8 mouse cellular contexts compared by ENCODE assay signal in genomic region chr3:101506179-101506578, GRCm38 (mm10).
A peak's percentile ranks its signal among the peaks of the same experiment; 100 is the strongest.
DNase-seq lines count a peak whose midpoint lies in the region; ATAC-seq and TF ChIP-seq lines count a peak whose summit lies in the region.

No protein-coding gene starts in this region.

- no peaks in the 10 kb centered on the region for H3K27me3 ChIP-seq in ES-Bruce4 (ENCODE audit: control insufficient read depth, insufficient read depth, low read length, poor library complexity, severe bottlenecking)
- H3K27me3 ChIP-seq in forebrain, embryonic 12.5 days, result peaks cover 6% of the 10 kb centered on the region; the same call in 1 of the 2 replicates
- H3K27me3 ChIP-seq in heart, embryonic 16.5 days (ENCODE audit: control insufficient read depth, insufficient read depth, low read length), result no peaks in the 10 kb centered on the region
- 0 out of 2 replicates have a peak, but pooled peaks cover 3% of the 10 kb centered on the region for H3K27me3 ChIP-seq in liver, embryonic 13.5 days
- H3K27me3 ChIP-seq in neural tube, embryonic 12.5 days (replicated peaks), result no peaks in the 10 kb centered on the region
- H3K27me3 ChIP-seq in stomach, postnatal 0 days (ENCODE audit: control insufficient read depth, insufficient read depth, low read length), result no peaks in the 10 kb centered on the region

- TF ChIP-seq EP300 in ES-Bruce4 (IDR thresholded peaks at IDR 0.05; ENCODE audit: insufficient read depth, low read depth, low read length), result peak; percentile 82
- TF ChIP-seq EP300 in stomach, postnatal 0 days (optimal IDR thresholded peaks at IDR 0.05), result no peak

- H3K4me3 ChIP-seq in ES-Bruce4 (ENCODE audit: low read depth, low read length), result no peak overlapping the region
- H3K4me3 ChIP-seq in forebrain, embryonic 12.5 days (replicated peaks), result no peak overlapping the region
- H3K4me3 ChIP-seq in heart, embryonic 16.5 days (ENCODE audit: low read length), result no peak overlapping the region
- H3K4me3 ChIP-seq in liver, embryonic 13.5 days (replicated peaks), result no peak overlapping the region
- H3K4me3 ChIP-seq in neural tube, embryonic 12.5 days, result no peak overlapping the region
- H3K4me3 ChIP-seq in stomach, postnatal 0 days (ENCODE audit: low read depth, low read length), result no peak overlapping the region

- TF ChIP-seq POLR2A in ES-Bruce4 (IDR thresholded peaks at IDR 0.05; ENCODE audit: insufficient read depth, low read length), result no peak

- no peaks in the 10 kb centered on the region for H3K4me1 ChIP-seq in ES-Bruce4 (ENCODE audit: control insufficient read depth, insufficient read depth, low read length)
- H3K4me1 ChIP-seq in forebrain, embryonic 12.5 days, result peaks cover 14% of the 10 kb centered on the region
- peaks cover 31% of the 10 kb centered on the region for H3K4me1 ChIP-seq in heart, embryonic 16.5 days (ENCODE audit: control insufficient read depth, insufficient read depth, low read length)
- peaks cover 15% of the 10 kb centered on the region for H3K4me1 ChIP-seq in liver, embryonic 13.5 days (replicated peaks)
- peaks cover 9% of the 10 kb centered on the region for H3K4me1 ChIP-seq in neural tube, embryonic 12.5 days
- H3K4me1 ChIP-seq in stomach, postnatal 0 days (replicated peaks; ENCODE audit: control insufficient read depth, insufficient read depth), result 0 out of 2 replicates have a peak, but pooled peaks cover 3% of the 10 kb centered on the region

- no peak overlapping the region for H3K27ac ChIP-seq in ES-Bruce4 (ENCODE audit: insufficient read depth, low read length)
- H3K27ac ChIP-seq in forebrain, embryonic 12.5 days, result 0 out of 2 replicates have a peak overlapping the region, but pooled peaks have one; percentile 31
- H3K27ac ChIP-seq in heart, embryonic 16.5 days (ENCODE audit: low read length), result peak overlapping the region; percentile 90
- H3K27ac ChIP-seq in liver, embryonic 13.5 days, result no peak overlapping the region
- H3K27ac ChIP-seq in neural tube, embryonic 12.5 days, result no peak overlapping the region
- H3K27ac ChIP-seq in stomach, postnatal 0 days (replicated peaks), result no peak overlapping the region

- DNase-seq in c-Kit-positive CD71-positive TER-119-positive erythroid progenitor cells, embryonic 14.5 days (ENCODE audit: low spot score), result peak; percentile 39
- peak; percentile 96 to 97 for DNase-seq in kidney, postnatal 25 days
- DNase-seq in liver, embryonic 13.5 days, result peak; percentile 46
- DNase-seq in stomach, postnatal 0 days (ENCODE audit: low spot score), result peak; percentile 91

- H3K9ac ChIP-seq in ES-Bruce4 (ENCODE audit: low read depth, poor library complexity, severe bottlenecking), result no peak overlapping the region
- H3K9ac ChIP-seq in forebrain, embryonic 12.5 days, result no peak overlapping the region
- peak overlapping the region; percentile 66; the same call in 1 of the 2 replicates for H3K9ac ChIP-seq in heart, embryonic 16.5 days (ENCODE audit: low read length)
- no peak overlapping the region for H3K9ac ChIP-seq in liver, embryonic 13.5 days
- no peak overlapping the region for H3K9ac ChIP-seq in neural tube, embryonic 12.5 days
- no peak overlapping the region for H3K9ac ChIP-seq in stomach, postnatal 0 days (ENCODE audit: low read length)

- no peak overlapping the region for H3K4me2 ChIP-seq in forebrain, embryonic 12.5 days
- peak overlapping the region; percentile 36; the same call in 1 of the 2 replicates for H3K4me2 ChIP-seq in heart, embryonic 16.5 days (ENCODE audit: low read depth, low read length)
- no peak overlapping the region for H3K4me2 ChIP-seq in liver, embryonic 13.5 days
- H3K4me2 ChIP-seq in neural tube, embryonic 12.5 days (replicated peaks), result no peak overlapping the region
- no peak overlapping the region for H3K4me2 ChIP-seq in stomach, postnatal 0 days (replicated peaks; ENCODE audit: low read depth)

- WGBS in forebrain, embryonic 12.5 days, result 12% methylated on average over 5 of the region's 5 CpGs
- 14% methylated on average over 5 of the region's 5 CpGs for WGBS in heart, embryonic 16.5 days
- 40% methylated on average over 5 of the region's 5 CpGs for WGBS in liver, embryonic 13.5 days (ENCODE audit: insufficient replicate concordance)
- WGBS in neural tube, embryonic 12.5 days, result 26% methylated on average over 5 of the region's 5 CpGs
- WGBS in stomach, postnatal 0 days, result 32% methylated on average over 5 of the region's 5 CpGs

- peaks cover 9% of the 10 kb centered on the region for H3K9me3 ChIP-seq in ES-Bruce4 (replicated peaks; ENCODE audit: control insufficient read depth, insufficient read depth, low read length, poor library complexity, severe bottlenecking)
- H3K9me3 ChIP-seq in forebrain, embryonic 12.5 days, result 0 out of 2 replicates have a peak, but pooled peaks cover under 1% of the 10 kb centered on the region
- no peaks in the 10 kb centered on the region for H3K9me3 ChIP-seq in heart, embryonic 16.5 days (replicated peaks; ENCODE audit: control insufficient read depth, low read length)
- no peaks in the 10 kb centered on the region for H3K9me3 ChIP-seq in liver, embryonic 13.5 days (replicated peaks)
- no peaks in the 10 kb centered on the region for H3K9me3 ChIP-seq in neural tube, embryonic 12.5 days
- no peaks in the 10 kb centered on the region for H3K9me3 ChIP-seq in stomach, postnatal 0 days (ENCODE audit: control insufficient read depth, low read length)

- H3K36me3 ChIP-seq in ES-Bruce4 (ENCODE audit: control insufficient read depth, insufficient read depth, low read length, poor library complexity, severe bottlenecking), result no peaks in the 10 kb centered on the region
- H3K36me3 ChIP-seq in forebrain, embryonic 12.5 days (replicated peaks), result no peaks in the 10 kb centered on the region
- no peaks in the 10 kb centered on the region for H3K36me3 ChIP-seq in heart, embryonic 16.5 days (ENCODE audit: control insufficient read depth, insufficient read depth)
- no peaks in the 10 kb centered on the region for H3K36me3 ChIP-seq in liver, embryonic 13.5 days
- no peaks in the 10 kb centered on the region for H3K36me3 ChIP-seq in neural tube, embryonic 12.5 days
- H3K36me3 ChIP-seq in stomach, postnatal 0 days (ENCODE audit: control insufficient read depth, insufficient read depth, low read length), result no peaks in the 10 kb centered on the region

- peak; percentile 91 for ATAC-seq in forebrain, embryonic 12.5 days (ENCODE audit: low FRiP score)
- ATAC-seq in heart, embryonic 16.5 days (replicated peaks; ENCODE audit: extremely low read depth, insufficient read depth, low FRiP score), result peak; percentile 74
- peak; percentile 70 for ATAC-seq in liver, embryonic 13.5 days (ENCODE audit: low read depth)
- peak; percentile 87 for ATAC-seq in neural tube, embryonic 12.5 days (ENCODE audit: low FRiP score, low read depth)
- peak; percentile 75 for ATAC-seq in stomach, postnatal 0 days (ENCODE audit: low FRiP score, low TSS enrichment)

- TF ChIP-seq CTCF in ES-Bruce4 (IDR thresholded peaks at IDR 0.05; ENCODE audit: low read depth, low read length), result peak; percentile 81
- peak; percentile 92 for TF ChIP-seq CTCF in stomach, postnatal 0 days (IDR thresholded peaks at IDR 0.05; ENCODE audit: low read depth)

Comparison
In these comparisons a context has a peak if more than half of its experiments do, and no peak if none do; other contexts are left out.
1. H3K27ac ChIP-seq: peak in forebrain, embryonic 12.5 days (single experiment) and heart, embryonic 16.5 days (single experiment); none in ES-Bruce4 (single experiment), liver, embryonic 13.5 days (single experiment), neural tube, embryonic 12.5 days (single experiment) and stomach, postnatal 0 days (single experiment).
2. DNase-seq: peak in every context shown above with its lines; median percentile 96 in kidney, postnatal 25 days; 91 in stomach, postnatal 0 days; 46 in liver, embryonic 13.5 days; 39 in c-Kit-positive CD71-positive TER-119-positive erythroid progenitor cells, embryonic 14.5 days.
3. Peak in every context shown above with its lines, with median percentiles within 50 percentile points of each other: ATAC-seq.